Mouse (Mus musculus) kidney, embryonic 15.5 days (tissue): ENCODE measurements around the gene Gm10521. TPM values are rescaled to one million over a fixed set of nuclear protein-coding genes. Genes with fewer than 3 reads are reported as not detected.
"Not testable (repeated sequence)": the region's sequence is repeated elsewhere in the genome, so short reads cannot be mapped to it uniquely, and the experiment has no call there.

Experiments used
- ATAC-seq: fragments of 200-750 bp; cut with Nextera tagmentation; replicated peaks from 2 replicates; pipeline ENCODE4 v1.8.0; 2017; ENCODE audit warnings: moderate TSS enrichment; ENCODE audit not compliant: low FRiP score
- H3K27ac ChIP-seq: fragments of 300-500 bp; sonication (generic); 2 replicates; pipeline ENCODE4 v1.5.1; 2015; ENCODE audit warnings: mild to moderate bottlenecking, inconsistent platforms
- H3K27me3 ChIP-seq: fragments of 300-500 bp; sonication (generic); 2 replicates; pipeline ENCODE4 v1.6.1; 2015; ENCODE audit warnings: inconsistent platforms
- H3K36me3 ChIP-seq: fragments of 300-500 bp; sonication (generic); 2 replicates; pipeline ENCODE4 v1.6.1; 2015; ENCODE audit warnings: inconsistent platforms
- H3K4me1 ChIP-seq: fragments of 300-500 bp; sonication (generic); 2 replicates; pipeline ENCODE4 v1.6.1; 2015; ENCODE audit warnings: inconsistent platforms
- H3K4me2 ChIP-seq: fragments of 300-500 bp; sonication (generic); 2 replicates; pipeline ENCODE4 v1.6.1; 2015; ENCODE audit warnings: moderate library complexity, mild to moderate bottlenecking, inconsistent platforms
- H3K4me3 ChIP-seq: fragments of 300-500 bp; sonication (generic); replicated peaks from 2 replicates; pipeline ENCODE4 v1.5.1; 2015; ENCODE audit warnings: mild to moderate bottlenecking, inconsistent platforms
- H3K9ac ChIP-seq: fragments of 300-500 bp; sonication (generic); 2 replicates; pipeline ENCODE4 v1.6.1; 2015; ENCODE audit warnings: mild to moderate bottlenecking, inconsistent platforms
- H3K9me3 ChIP-seq: fragments of 300-500 bp; sonication (generic); replicated peaks from 2 replicates; pipeline ENCODE4 v1.6.1; 2016; ENCODE audit warnings: inconsistent platforms
- WGBS: fragments of 180-500 bp; shearing (Covaris S2); methylation state at CpG from one replicate; pipeline ENCODE4 v1.1.7; 2015; ENCODE audit warnings: mixed read lengths; 5-methylcytosine and 5-hydroxymethylcytosine counted together
- polyA plus RNA-seq: library from polyadenylated mRNA; unstranded; fragments of >200 nt; fragmentation: Nextera tagmentation; extraction: Ambion mirVana; gene quantifications from 2 replicates; pipeline ENCODE4 v1.2.1, GENCODE M21; 2015

The Gm10521 gene
- not detected in 2 replicates for polyA plus RNA-seq

GRCm38 (mm10) chr1:171895364-171895763, at the start of gene Gm10521:
Gene Gm10521, plus strand, starts transcription at chr1:171895664.
- H3K4me3 ChIP-seq, H3K27ac ChIP-seq, ATAC-seq, H3K9ac ChIP-seq, H3K4me1 ChIP-seq, H3K9me3 ChIP-seq, H3K36me3 ChIP-seq, H3K27me3 ChIP-seq, H3K4me2 ChIP-seq: not testable (repeated sequence)
- 86% methylated on average over 5 of the region's 5 CpGs for WGBS

GRCm38 (mm10) chr1:171848201-171848600, 47.3 kb upstream of the Gm10521 start:
- Histone ChIP-seq H3K4me2 (no peak overlapping the region), H3K4me1 (no peaks in the 10 kb centered on the region), H3K4me3 (no peak overlapping the region), H3K27ac (no peak overlapping the region), H3K27me3 (no peaks in the 10 kb centered on the region), H3K36me3 (no peaks in the 10 kb centered on the region), H3K9ac (no peak overlapping the region), H3K9me3 (no peaks in the 10 kb centered on the region)
- ATAC-seq = no peak

- no peak overlapping the region for H3K4me2 ChIP-seq
- WGBS = 76% methylated on average over 4 of the region's 4 CpGs
These were observed 46.7 kb upstream of the Gm10521 start for GRCm38 (mm10) chr1:171848757-171849156.

GRCm38 (mm10) chr1:171849454-171849853, 46.0 kb upstream of the Gm10521 start:
- H3K4me3 ChIP-seq = no peak overlapping the region
- no peaks in the 10 kb centered on the region for H3K9me3 ChIP-seq
- 83% methylated on average over 5 of the region's 5 CpGs for WGBS
- H3K9ac ChIP-seq = no peak overlapping the region
- H3K4me2 ChIP-seq = no peak overlapping the region
- no peaks in the 10 kb centered on the region for H3K27me3 ChIP-seq
- H3K4me1 ChIP-seq = no peaks in the 10 kb centered on the region
- H3K27ac ChIP-seq = no peak overlapping the region
- H3K36me3 ChIP-seq = no peaks in the 10 kb centered on the region
- no peak for ATAC-seq

More at GRCm38 (mm10) chr1:171848757-171849156, 46.7 kb upstream of the Gm10521 start:
- no peaks in the 10 kb centered on the region for H3K36me3 ChIP-seq
- H3K9ac ChIP-seq = no peak overlapping the region
- H3K27ac ChIP-seq = no peak overlapping the region
- no peaks in the 10 kb centered on the region for H3K27me3 ChIP-seq
- no peak overlapping the region for H3K4me3 ChIP-seq
- H3K4me1 ChIP-seq = no peaks in the 10 kb centered on the region
- H3K9me3 ChIP-seq = no peaks in the 10 kb centered on the region
- ATAC-seq = no peak

- Histone ChIP-seq H3K27me3 (no peaks in the 10 kb centered on the region), H3K36me3 (no peaks in the 10 kb centered on the region), H3K4me3 (no peak overlapping the region), H3K4me1 (no peaks in the 10 kb centered on the region), H3K9me3 (no peaks in the 10 kb centered on the region), H3K4me2 (no peak overlapping the region), H3K9ac (no peak overlapping the region), H3K27ac (no peak overlapping the region)
- 81% methylated on average over 4 of the region's 4 CpGs for WGBS
- ATAC-seq = no peak
These were observed 30.0 kb upstream of the Gm10521 start for GRCm38 (mm10) chr1:171865467-171865866.

GRCm38 (mm10) chr1:171886989-171887388, 8.5 kb upstream of the Gm10521 start:
- WGBS = 86% methylated on average over 1 of the region's 1 CpGs
- no peak for ATAC-seq
- no peak overlapping the region for H3K4me2 ChIP-seq

GRCm38 (mm10) chr1:171904011-171904410, 8.5 kb downstream of the Gm10521 start:
- 90% methylated on average over 1 of the region's 1 CpGs for WGBS
- H3K9me3 ChIP-seq = peaks cover under 1% of the 10 kb centered on the region

More at GRCm38 (mm10) chr1:171886989-171887388, 8.5 kb upstream of the Gm10521 start:
- Histone ChIP-seq H3K27me3 (no peaks in the 10 kb centered on the region), H3K4me1 (no peaks in the 10 kb centered on the region), H3K27ac (no peak overlapping the region), H3K4me3 (no peak overlapping the region), H3K36me3 (no peaks in the 10 kb centered on the region), H3K9me3 (no peaks in the 10 kb centered on the region), H3K9ac (no peak overlapping the region)

GRCm38 (mm10) chr1:171915638-171916458, 20.4 kb downstream of the Gm10521 start:
- Histone ChIP-seq H3K4me3 (no peak overlapping the region), H3K4me1 (no peaks in the 10 kb centered on the region), H3K36me3 (no peaks in the 10 kb centered on the region), H3K27me3 (no peaks in the 10 kb centered on the region), H3K9ac (no peak overlapping the region), H3K27ac (no peak overlapping the region), H3K4me2 (no peak overlapping the region), H3K9me3 (no peaks in the 10 kb centered on the region)
- ATAC-seq = no peak
- 80% methylated on average over 13 of the region's 13 CpGs for WGBS

More at GRCm38 (mm10) chr1:171904011-171904410, 8.5 kb downstream of the Gm10521 start:
- no peak overlapping the region for H3K27ac ChIP-seq
- no peak overlapping the region for H3K9ac ChIP-seq
- no peak for ATAC-seq
- no peaks in the 10 kb centered on the region for H3K36me3 ChIP-seq
- H3K4me3 ChIP-seq = no peak overlapping the region
- H3K4me2 ChIP-seq = no peak overlapping the region
- H3K27me3 ChIP-seq = no peaks in the 10 kb centered on the region
- no peaks in the 10 kb centered on the region for H3K4me1 ChIP-seq

- H3K4me3 ChIP-seq = no peak within 1 kb of the TSS
- H3K27ac ChIP-seq = no peak within 1 kb of the TSS
- no peak for ATAC-seq
- H3K27me3 ChIP-seq = no peaks in the 10 kb centered on the region
- WGBS = 86% methylated on average over 14 of the region's 14 CpGs
- no peak within 1 kb of the TSS for H3K4me2 ChIP-seq
- no peaks in the 10 kb centered on the region for H3K4me1 ChIP-seq
- no peak within 1 kb of the TSS for H3K9ac ChIP-seq
- H3K36me3 ChIP-seq = no peaks in the 10 kb centered on the region
- no peaks in the 10 kb centered on the region for H3K9me3 ChIP-seq
These were observed 22.0 kb downstream of the Gm10521 start, which contains the start of gene Slamf6 for GRCm38 (mm10) chr1:171917305-171918039. Gene Slamf6, plus strand, starts transcription at chr1:171917515.

- Histone ChIP-seq H3K27me3 (no peaks in the 10 kb centered on the region), H3K4me3 (no peak overlapping the region), H3K9me3 (no peaks in the 10 kb centered on the region), H3K4me2 (no peak overlapping the region), H3K9ac (no peak overlapping the region), H3K36me3 (no peaks in the 10 kb centered on the region), H3K27ac (no peak overlapping the region), H3K4me1 (no peaks in the 10 kb centered on the region)
- WGBS = 82% methylated on average over 12 of the region's 12 CpGs
- no peak for ATAC-seq
These were observed 22.9 kb downstream of the Gm10521 start for GRCm38 (mm10) chr1:171918136-171918920.

- peak; percentile 69 for ATAC-seq
- H3K27me3 ChIP-seq = no peaks in the 10 kb centered on the region
- H3K36me3 ChIP-seq = no peaks in the 10 kb centered on the region
- H3K27ac ChIP-seq = no peak overlapping the region
- no peak overlapping the region for H3K4me2 ChIP-seq
- H3K4me3 ChIP-seq = no peak overlapping the region
- no peaks in the 10 kb centered on the region for H3K9me3 ChIP-seq
- no peak overlapping the region for H3K9ac ChIP-seq
- no peaks in the 10 kb centered on the region for H3K4me1 ChIP-seq
- WGBS = 54% methylated on average over 5 of the region's 5 CpGs
These were observed 23.7 kb downstream of the Gm10521 start for GRCm38 (mm10) chr1:171919193-171919592.
